Mouse (Mus musculus): ENCODE results near the gene Akr1a1. TPM values are rescaled to one million over a fixed set of nuclear protein-coding genes. Genes with fewer than 3 reads are reported as not detected.
"Not testable (repeated sequence)": the region's sequence is repeated elsewhere in the genome, so short reads cannot be mapped to it uniquely, and the experiment has no call there.

Gene Akr1a1
- polyA plus RNA-seq, 1 experiment: 464 TPM

- DNase-seq (ENCODE audit: extremely low spot score in 1 of 2, low spot score in 1 of 2): not testable (repeated sequence)
Observed at GRCm38 (mm10) chr4:116659916-116660315, 8.4 kb upstream of the Akr1a1 start.

- no peak for DNase-seq (ENCODE audit: extremely low spot score in 1 of 2, low spot score in 1 of 2)
Observed at GRCm38 (mm10) chr4:116659474-116659873, 8.0 kb upstream of the Akr1a1 start.

GRCm38 (mm10) chr4:116657971-116658370 is 6.5 kb upstream of the Akr1a1 start:
- DNase-seq (ENCODE audit: extremely low spot score in 1 of 2, low spot score in 1 of 2): no peak

GRCm38 (mm10) chr4:116655658-116656057 is 4.2 kb upstream of the Akr1a1 start:
- DNase-seq (ENCODE audit: extremely low spot score in 1 of 2, low spot score in 1 of 2): no peak

- no peak for DNase-seq (ENCODE audit: extremely low spot score in 1 of 2, low spot score in 1 of 2)
Observed at GRCm38 (mm10) chr4:116655100-116655499, 3.6 kb upstream of the Akr1a1 start.

GRCm38 (mm10) chr4:116653228-116653627 is 1.7 kb upstream of the Akr1a1 start:
- no peak for DNase-seq (ENCODE audit: extremely low spot score in 1 of 2, low spot score in 1 of 2)

GRCm38 (mm10) chr4:116651797-116652135 is 286 bp upstream of the Akr1a1 start:
- no peak for DNase-seq (ENCODE audit: extremely low spot score in 1 of 2, low spot score in 1 of 2)

GRCm38 (mm10) chr4:116650365-116650764 is 1.1 kb downstream of the Akr1a1 start:
- no peak for DNase-seq (ENCODE audit: extremely low spot score in 1 of 2, low spot score in 1 of 2)

- no peak for DNase-seq (ENCODE audit: extremely low spot score in 1 of 2, low spot score in 1 of 2)
Observed at GRCm38 (mm10) chr4:116649411-116649810, 2.1 kb downstream of the Akr1a1 start.

- no peak for DNase-seq (ENCODE audit: extremely low spot score in 1 of 2, low spot score in 1 of 2)
Observed at GRCm38 (mm10) chr4:116645624-116646023, 5.9 kb downstream of the Akr1a1 start.

- DNase-seq (ENCODE audit: extremely low spot score in 1 of 2, low spot score in 1 of 2): peak in 1 of 2 experiments; percentile 34
Observed at GRCm38 (mm10) chr4:116644326-116644725, 7.2 kb downstream of the Akr1a1 start.

GRCm38 (mm10) chr4:116642071-116642470 is 9.4 kb downstream of the Akr1a1 start:
- DNase-seq (ENCODE audit: extremely low spot score in 1 of 2, low spot score in 1 of 2): no peak

GRCm38 (mm10) chr4:116638821-116639220 is 12.7 kb downstream of the Akr1a1 start:
- DNase-seq (ENCODE audit: extremely low spot score in 1 of 2, low spot score in 1 of 2): no peak

GRCm38 (mm10) chr4:116635197-116635596 is 16.3 kb downstream of the Akr1a1 start:
- no peak for DNase-seq (ENCODE audit: extremely low spot score in 1 of 2, low spot score in 1 of 2)

- DNase-seq (ENCODE audit: extremely low spot score in 1 of 2, low spot score in 1 of 2): peak; percentile 72 to 89
Observed at GRCm38 (mm10) chr4:116627722-116628662, 23.5 kb downstream of the Akr1a1 start, which contains the start of gene Nasp. Nasp (minus strand) TSS chr4:116627941.

- peak; percentile 78 to 92 for DNase-seq (ENCODE audit: extremely low spot score in 1 of 2, low spot score in 1 of 2)
Observed at GRCm38 (mm10) chr4:116627359-116627716, 24.1 kb downstream of the Akr1a1 start.

GRCm38 (mm10) chr4:116626658-116627358 is 24.7 kb downstream of the Akr1a1 start:
- peak; percentile 32 to 64 for DNase-seq (ENCODE audit: extremely low spot score in 1 of 2, low spot score in 1 of 2)

GRCm38 (mm10) chr4:116624831-116625230 is 26.6 kb downstream of the Akr1a1 start:
- no peak for DNase-seq (ENCODE audit: extremely low spot score in 1 of 2, low spot score in 1 of 2)

- no peak for DNase-seq (ENCODE audit: extremely low spot score in 1 of 2, low spot score in 1 of 2)
Observed at GRCm38 (mm10) chr4:116615237-116615636, 36.2 kb downstream of the Akr1a1 start.

GRCm38 (mm10) chr4:116612621-116613020 is 38.9 kb downstream of the Akr1a1 start:
- no peak for DNase-seq (ENCODE audit: extremely low spot score in 1 of 2, low spot score in 1 of 2)

GRCm38 (mm10) chr4:116596978-116597881 is 54.2 kb downstream of the Akr1a1 start:
- peak; percentile 82 to 93 for DNase-seq (ENCODE audit: extremely low spot score in 1 of 2, low spot score in 1 of 2)

Measured in frontal cortex, adult 2 months (tissue).